Mouse (Mus musculus) small intestine, adult 2 months (tissue): ENCODE results near the gene Atp5mpl. TPM values are rescaled to one million over a fixed set of nuclear protein-coding genes. Genes with fewer than 3 reads are reported as not detected.

Experiments
- H3K27ac ChIP-seq: fragments of 200-500 bp; 2 replicates; pipeline ENCODE4 v1.5.1; 2012; ENCODE audit warnings: low read depth, low read length, control low read depth, inconsistent platforms; ENCODE audit not compliant: insufficient read depth
- H3K27me3 ChIP-seq: fragments of 200-500 bp; 2 replicates; pipeline ENCODE4 v1.6.1; 2012; ENCODE audit warnings: mild to moderate bottlenecking, moderate library complexity, low read length, inconsistent platforms; ENCODE audit not compliant: control insufficient read depth, insufficient read depth
- H3K36me3 ChIP-seq: fragments of 200-500 bp; 2 replicates; pipeline ENCODE4 v1.6.1; 2012; ENCODE audit warnings: mild to moderate bottlenecking, low read length, control low read depth, inconsistent platforms; ENCODE audit not compliant: control insufficient read depth, insufficient read depth
- H3K4me1 ChIP-seq: fragments of 200-500 bp; 2 replicates; pipeline ENCODE4 v1.6.1; 2012; ENCODE audit warnings: low read length, inconsistent platforms, mixed read lengths; ENCODE audit not compliant: control insufficient read depth, insufficient read depth, insufficient read length
- H3K4me3 ChIP-seq: fragments of 200-500 bp; 2 replicates; pipeline ENCODE4 v1.5.1; 2012; ENCODE audit warnings: low read depth, mild to moderate bottlenecking, control low read depth, inconsistent platforms, low read length, moderate library complexity
- CTCF ChIP-seq: fragments of 200-500 bp; IDR thresholded peaks from 2 replicates; pipeline ENCODE4 v1.5.1; 2012; ENCODE audit warnings: low read depth, mild to moderate bottlenecking, control low read depth, inconsistent platforms, low read length, moderate library complexity, mixed read lengths; ENCODE audit not compliant: insufficient replicate concordance, insufficient read length; ENCODE audit errors: extremely low read depth
- POLR2A ChIP-seq: fragments of 200-500 bp; IDR thresholded peaks from 2 replicates; pipeline ENCODE4 v1.6.1; 2012; ENCODE audit warnings: low read depth, mild to moderate bottlenecking, control low read depth, inconsistent platforms, low read length, moderate library complexity
- WGBS: fragments of 180-500 bp; shearing (Covaris S2); methylation state at CpG from one replicate; pipeline ENCODE4 v1.1.7; 2018; 5-methylcytosine and 5-hydroxymethylcytosine counted together
- polyA plus RNA-seq: library from polyadenylated mRNA; depleted of rRNA; stranded (reverse); fragments of >200 nt; gene quantifications from 2 replicates; pipeline ENCODE4 v1.2.3, GENCODE M21; 2012; rRNA removed

The Atp5mpl gene
- polyA plus RNA-seq = 17.1 and 34.2 TPM in 2 replicates

- Histone ChIP-seq H3K4me1 (peaks cover 5% of the 10 kb centered on the region; the same call in 1 of the 2 replicates), H3K27ac (peak within 1 kb of the TSS; percentile 72), H3K27me3 (no peaks in the 10 kb centered on the region), H3K4me3 (peak within 1 kb of the TSS; percentile 92), H3K36me3 (peaks cover 11% of the 10 kb centered on the region; the same call in 1 of the 2 replicates)
- under 1% methylated on average over 37 of the region's 37 CpGs for WGBS
- TF ChIP-seq POLR2A (peak; percentile 71), CTCF (peak; percentile 97)
Observed at GRCm38 (mm10) chr12:111966683-111967173, at the start of gene Atp5mpl. Gene Atp5mpl (minus strand): TSS chr12:111966977.

- no peaks in the 10 kb centered on the region for H3K4me1 ChIP-seq
- H3K27ac ChIP-seq = no peak overlapping the region
- WGBS = 80% methylated on average over 4 of the region's 4 CpGs
- H3K27me3 ChIP-seq = no peaks in the 10 kb centered on the region
- H3K36me3 ChIP-seq = no peaks in the 10 kb centered on the region
- no peak for TF ChIP-seq POLR2A
- no peak for TF ChIP-seq CTCF
- no peak overlapping the region for H3K4me3 ChIP-seq
Observed at GRCm38 (mm10) chr12:112016346-112016745, 49.6 kb upstream of the Atp5mpl start.

GRCm38 (mm10) chr12:112013271-112013801, 46.6 kb upstream of the Atp5mpl start:
- WGBS = 51% methylated on average over 14 of the region's 14 CpGs
- H3K27ac ChIP-seq = no peak overlapping the region
- no peak for TF ChIP-seq POLR2A
- H3K4me3 ChIP-seq = no peak overlapping the region
- H3K36me3 ChIP-seq = no peaks in the 10 kb centered on the region
- H3K27me3 ChIP-seq = no peaks in the 10 kb centered on the region
- H3K4me1 ChIP-seq = no peaks in the 10 kb centered on the region

GRCm38 (mm10) chr12:112012511-112013270, 45.9 kb upstream of the Atp5mpl start:
- H3K27me3 ChIP-seq = no peaks in the 10 kb centered on the region
- TF ChIP-seq CTCF = no peak
- TF ChIP-seq POLR2A = no peak
- H3K27ac ChIP-seq = no peak overlapping the region
- H3K36me3 ChIP-seq = no peaks in the 10 kb centered on the region
- WGBS = 43% methylated on average over 12 of the region's 12 CpGs
- H3K4me3 ChIP-seq = no peak overlapping the region
- H3K4me1 ChIP-seq = no peaks in the 10 kb centered on the region

GRCm38 (mm10) chr12:112001223-112001622, 34.4 kb upstream of the Atp5mpl start:
- 18% methylated on average over 8 of the region's 8 CpGs for WGBS
- H3K27me3 ChIP-seq = no peaks in the 10 kb centered on the region
- no peaks in the 10 kb centered on the region for H3K4me1 ChIP-seq
- TF ChIP-seq POLR2A (no peak), CTCF (peak; percentile 88; the same call in 1 of the 2 replicates)
- H3K27ac ChIP-seq = no peak overlapping the region
- H3K36me3 ChIP-seq = no peaks in the 10 kb centered on the region
- H3K4me3 ChIP-seq = no peak overlapping the region

- H3K27ac ChIP-seq = no peak overlapping the region
- 90% methylated on average over 7 of the region's 7 CpGs for WGBS
Observed at GRCm38 (mm10) chr12:111999735-112000134, 33.0 kb upstream of the Atp5mpl start.

GRCm38 (mm10) chr12:111995161-111995560, 28.4 kb upstream of the Atp5mpl start:
- TF ChIP-seq CTCF = no peak
- no peak for TF ChIP-seq POLR2A
- Histone ChIP-seq H3K27me3 (no peaks in the 10 kb centered on the region), H3K27ac (no peak overlapping the region), H3K36me3 (no peaks in the 10 kb centered on the region), H3K4me3 (no peak overlapping the region), H3K4me1 (no peaks in the 10 kb centered on the region)
- 90% methylated on average over 2 of the region's 2 CpGs for WGBS

More at GRCm38 (mm10) chr12:111999735-112000134, 33.0 kb upstream of the Atp5mpl start:
- H3K4me3 ChIP-seq = no peak overlapping the region
- no peaks in the 10 kb centered on the region for H3K36me3 ChIP-seq
- TF ChIP-seq POLR2A = no peak
- no peak for TF ChIP-seq CTCF
- no peaks in the 10 kb centered on the region for H3K4me1 ChIP-seq
- no peaks in the 10 kb centered on the region for H3K27me3 ChIP-seq
